Mouse (Mus musculus): ENCODE measurements around the gene Ptpn5. TPM values are rescaled to one million over a fixed set of nuclear protein-coding genes. Genes with fewer than 3 reads are reported as not detected.

Gene Ptpn5
- total and polyA plus RNA-seq, 3 experiments: not detected

GRCm38 (mm10) chr7:47050366-47050765 lies 83.1 kb downstream of the Ptpn5 start, which contains the start of gene Tmem86a:
Gene Tmem86a (plus strand): TSS chr7:47050601.
- TF ChIP-seq CTCF (IDR thresholded peaks at IDR 0.05): no peak
- TF ChIP-seq POLR2A (IDR thresholded peaks at IDR 0.05; ENCODE audit: insufficient read depth, low read depth, low read length): peak; percentile 92
- intact Hi-C loops (cut with DNase I): loop anchor here (2.0 kb wide), 1 partner anchor 30 kb away; no protein-coding TSS in a partner anchor
- H3K4me1 ChIP-seq (ENCODE audit: control insufficient read depth, insufficient read depth, low read length): peaks cover 14% of the 10 kb centered on the region
- WGBS: under 1% methylated on average over 33 of the region's 33 CpGs
- H3K27ac ChIP-seq: peak within 1 kb of the TSS; percentile 99
- H3K36me3 ChIP-seq (ENCODE audit: control insufficient read depth, insufficient read depth, low read length): no peaks in the 10 kb centered on the region; the same call in 1 of the 2 replicates
- no peaks in the 10 kb centered on the region for H3K79me2 ChIP-seq (replicated peaks; ENCODE audit: control insufficient read depth, insufficient read depth, low read length)
- H3K9ac ChIP-seq (ENCODE audit: low read depth, low read length): peak within 1 kb of the TSS; percentile 89
- DNase-seq: peak; percentile 94 to 95
- no peaks in the 10 kb centered on the region for H3K27me3 ChIP-seq (ENCODE audit: control insufficient read depth, insufficient read depth, low read length)
- H3K4me3 ChIP-seq: peak within 1 kb of the TSS; percentile 98

DNA sequence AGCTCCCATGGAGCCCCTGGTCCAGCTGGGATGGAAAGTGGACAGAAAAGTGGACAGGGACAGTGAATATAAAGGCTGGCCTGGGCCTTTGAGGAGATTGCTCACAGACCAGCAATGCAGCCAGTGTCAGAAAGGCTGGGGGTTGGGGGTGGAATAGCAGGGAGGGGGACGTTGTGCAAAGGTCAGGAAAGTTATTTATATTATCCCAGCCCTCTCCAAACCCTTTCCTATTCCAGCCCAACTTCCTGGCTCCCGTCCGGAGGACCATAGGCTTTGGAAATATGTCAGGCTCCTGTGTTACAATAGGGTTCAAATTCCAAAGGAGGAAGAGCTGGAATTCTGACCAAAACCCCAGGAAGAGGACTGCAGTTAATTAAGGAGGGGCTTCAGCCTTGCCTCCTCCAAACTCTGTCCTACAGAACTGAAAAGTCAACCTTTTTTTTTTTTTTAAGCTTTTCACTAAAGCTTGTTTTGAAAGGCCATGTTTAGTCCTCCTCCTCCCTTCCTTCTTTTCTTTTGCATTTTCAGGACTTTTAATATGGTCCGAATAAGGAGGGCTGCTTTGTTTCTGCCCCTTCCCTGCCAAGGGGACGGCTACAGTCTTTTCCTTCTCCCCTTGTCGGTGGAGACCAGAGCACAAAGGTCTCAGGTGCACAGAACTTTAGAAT lies 90.5 kb downstream of the Ptpn5 start:
- H3K4me3 ChIP-seq: no peak overlapping the region
- H3K9ac ChIP-seq (ENCODE audit: low read depth, low read length): no peak overlapping the region
- H3K27me3 ChIP-seq (ENCODE audit: control insufficient read depth, insufficient read depth, low read length): no peaks in the 10 kb centered on the region
- H3K4me1 ChIP-seq (ENCODE audit: control insufficient read depth, insufficient read depth, low read length): peaks cover 8% of the 10 kb centered on the region
- peak overlapping the region; percentile 54 for H3K27ac ChIP-seq
- no peak for DNase-seq
- intact Hi-C loops (cut with DNase I): no loop called here
- H3K79me2 ChIP-seq (replicated peaks; ENCODE audit: control insufficient read depth, insufficient read depth, low read length): no peaks in the 10 kb centered on the region
- H3K36me3 ChIP-seq (ENCODE audit: control insufficient read depth, insufficient read depth, low read length): no peaks in the 10 kb centered on the region
- WGBS: 23% methylated on average over 6 of the region's 6 CpGs
- TF ChIP-seq POLR2A (IDR thresholded peaks at IDR 0.05; ENCODE audit: insufficient read depth, low read depth, low read length) (no peak), EP300 (IDR thresholded peaks at IDR 0.05; ENCODE audit: insufficient read depth, low read depth, low read length) (no peak), CTCF (IDR thresholded peaks at IDR 0.05) (no peak)

- 76% methylated on average over 4 of the region's 4 CpGs for WGBS
Observed at GRCm38 (mm10) chr7:47042121-47042520, 91.4 kb downstream of the Ptpn5 start.

GRCm38 (mm10) chr7:47041706-47042105 lies 91.8 kb downstream of the Ptpn5 start:
- Histone ChIP-seq H3K27ac (no peak overlapping the region), H3K36me3 (ENCODE audit: control insufficient read depth, insufficient read depth, low read length) (no peaks in the 10 kb centered on the region), H3K4me3 (no peak overlapping the region), H3K4me1 (ENCODE audit: control insufficient read depth, insufficient read depth, low read length) (peaks cover 8% of the 10 kb centered on the region), H3K9ac (ENCODE audit: low read depth, low read length) (no peak overlapping the region), H3K27me3 (ENCODE audit: control insufficient read depth, insufficient read depth, low read length) (no peaks in the 10 kb centered on the region), H3K79me2 (replicated peaks; ENCODE audit: control insufficient read depth, insufficient read depth, low read length) (no peaks in the 10 kb centered on the region)
- TF ChIP-seq POLR2A (IDR thresholded peaks at IDR 0.05; ENCODE audit: insufficient read depth, low read depth, low read length) (no peak), CTCF (IDR thresholded peaks at IDR 0.05) (no peak), EP300 (IDR thresholded peaks at IDR 0.05; ENCODE audit: insufficient read depth, low read depth, low read length) (no peak)
- intact Hi-C loops (cut with DNase I): no loop called here
- WGBS: 95% methylated on average over 3 of the region's 3 CpGs
- no peak for DNase-seq

More at GRCm38 (mm10) chr7:47042121-47042520, 91.4 kb downstream of the Ptpn5 start:
- H3K79me2 ChIP-seq (replicated peaks; ENCODE audit: control insufficient read depth, insufficient read depth, low read length): no peaks in the 10 kb centered on the region
- TF ChIP-seq POLR2A (IDR thresholded peaks at IDR 0.05; ENCODE audit: insufficient read depth, low read depth, low read length) (no peak), CTCF (IDR thresholded peaks at IDR 0.05) (no peak), EP300 (IDR thresholded peaks at IDR 0.05; ENCODE audit: insufficient read depth, low read depth, low read length) (no peak)
- no peak for DNase-seq
- H3K36me3 ChIP-seq (ENCODE audit: control insufficient read depth, insufficient read depth, low read length): no peaks in the 10 kb centered on the region
- no peak overlapping the region for H3K9ac ChIP-seq (ENCODE audit: low read depth, low read length)
- no peak overlapping the region for H3K4me3 ChIP-seq
- peak overlapping the region; percentile 54 for H3K27ac ChIP-seq
- peaks cover 8% of the 10 kb centered on the region for H3K4me1 ChIP-seq (ENCODE audit: control insufficient read depth, insufficient read depth, low read length)
- H3K27me3 ChIP-seq (ENCODE audit: control insufficient read depth, insufficient read depth, low read length): no peaks in the 10 kb centered on the region
- intact Hi-C loops (cut with DNase I): no loop called here

GRCm38 (mm10) chr7:47035426-47035825 lies 98.1 kb downstream of the Ptpn5 start:
- Histone ChIP-seq H3K79me2 (replicated peaks; ENCODE audit: control insufficient read depth, insufficient read depth, low read length) (no peaks in the 10 kb centered on the region), H3K4me3 (no peak overlapping the region), H3K27ac (no peak overlapping the region), H3K27me3 (ENCODE audit: control insufficient read depth, insufficient read depth, low read length) (no peaks in the 10 kb centered on the region), H3K36me3 (ENCODE audit: control insufficient read depth, insufficient read depth, low read length) (no peaks in the 10 kb centered on the region), H3K4me1 (ENCODE audit: control insufficient read depth, insufficient read depth, low read length) (no peaks in the 10 kb centered on the region), H3K9ac (ENCODE audit: low read depth, low read length) (no peak overlapping the region)
- DNase-seq: no peak
- TF ChIP-seq EP300 (IDR thresholded peaks at IDR 0.05; ENCODE audit: insufficient read depth, low read depth, low read length) (no peak), CTCF (IDR thresholded peaks at IDR 0.05) (no peak), POLR2A (IDR thresholded peaks at IDR 0.05; ENCODE audit: insufficient read depth, low read depth, low read length) (no peak)
- intact Hi-C loops (cut with DNase I): no loop called here
- WGBS: 79% methylated on average over 8 of the region's 8 CpGs

GRCm38 (mm10) chr7:47034785-47035384 lies 98.6 kb downstream of the Ptpn5 start:
- Histone ChIP-seq H3K36me3 (ENCODE audit: control insufficient read depth, insufficient read depth, low read length) (no peaks in the 10 kb centered on the region), H3K4me3 (no peak overlapping the region), H3K27ac (no peak overlapping the region), H3K9ac (ENCODE audit: low read depth, low read length) (no peak overlapping the region), H3K4me1 (ENCODE audit: control insufficient read depth, insufficient read depth, low read length) (no peaks in the 10 kb centered on the region), H3K27me3 (ENCODE audit: control insufficient read depth, insufficient read depth, low read length) (no peaks in the 10 kb centered on the region), H3K79me2 (replicated peaks; ENCODE audit: control insufficient read depth, insufficient read depth, low read length) (no peaks in the 10 kb centered on the region)
- intact Hi-C loops (cut with DNase I): no loop called here
- WGBS: 88% methylated on average over 4 of the region's 4 CpGs
- no peak for TF ChIP-seq POLR2A (IDR thresholded peaks at IDR 0.05; ENCODE audit: insufficient read depth, low read depth, low read length)
- no peak for DNase-seq
